Mouse (Mus musculus) lung, embryonic 15.5 days (tissue): ENCODE results near the gene Bsdc1. TPM values are rescaled to one million over a fixed set of nuclear protein-coding genes. Genes with fewer than 3 reads are reported as not detected.
"Not testable (repeated sequence)": the region's sequence is repeated elsewhere in the genome, so short reads cannot be mapped to it uniquely, and the experiment has no call there.

ENCODE experiments used
- ATAC-seq: fragments of 200-750 bp; cut with Nextera tagmentation; 2 replicates; pipeline ENCODE4 v1.8.0; 2017; ENCODE audit warnings: moderate number of reproducible peaks, borderline replicate concordance; ENCODE audit not compliant: low FRiP score, low TSS enrichment; ENCODE audit errors: extremely low read depth
- H3K27ac ChIP-seq: fragments of 300-500 bp; sonication (generic); 2 replicates; pipeline ENCODE4 v1.5.1; 2015; ENCODE audit warnings: moderate library complexity, mild to moderate bottlenecking, inconsistent platforms
- H3K27me3 ChIP-seq: fragments of 300-500 bp; sonication (generic); 2 replicates; pipeline ENCODE4 v1.6.1; 2015; ENCODE audit warnings: inconsistent platforms
- H3K36me3 ChIP-seq: fragments of 300-500 bp; sonication (generic); 2 replicates; pipeline ENCODE4 v1.6.1; 2015; ENCODE audit warnings: inconsistent platforms
- H3K4me1 ChIP-seq: fragments of 300-500 bp; sonication (generic); 2 replicates; pipeline ENCODE4 v1.6.1; 2015; ENCODE audit warnings: inconsistent platforms
- H3K4me2 ChIP-seq: fragments of 300-500 bp; sonication (generic); 2 replicates; pipeline ENCODE4 v1.6.1; 2015; ENCODE audit warnings: inconsistent platforms, mild to moderate bottlenecking, moderate library complexity
- H3K4me3 ChIP-seq: fragments of 300-500 bp; sonication (generic); 2 replicates; pipeline ENCODE4 v1.5.1; 2015; ENCODE audit warnings: mild to moderate bottlenecking, inconsistent platforms
- H3K9ac ChIP-seq: fragments of 300-500 bp; sonication (generic); 2 replicates; pipeline ENCODE4 v1.6.1; 2015; ENCODE audit warnings: inconsistent platforms
- H3K9me3 ChIP-seq: fragments of 300-500 bp; sonication (generic); 2 replicates; pipeline ENCODE4 v1.6.1; 2016; ENCODE audit warnings: inconsistent platforms
- WGBS: fragments of 180-500 bp; shearing (Covaris S2); methylation state at CpG from one replicate; pipeline ENCODE4 v1.1.7; 2015; 5-methylcytosine and 5-hydroxymethylcytosine counted together
- polyA plus RNA-seq: library from polyadenylated mRNA; unstranded; fragments of >200 nt; fragmentation: Nextera tagmentation; extraction: Ambion mirVana; gene quantifications from 2 replicates; pipeline ENCODE4 v1.2.1, GENCODE M21; 2015

Gene Bsdc1
- polyA plus RNA-seq, 1 experiment from 2014 or later: 24.2 TPM

GRCm38 (mm10) chr4:129455265-129455664, 6.1 kb upstream of the Bsdc1 start:
- no peak overlapping the region for H3K4me2 ChIP-seq
- no peak overlapping the region for H3K9ac ChIP-seq
- H3K27ac ChIP-seq: no peak overlapping the region
- H3K4me3 ChIP-seq: no peak overlapping the region
- ATAC-seq: peak; percentile 77
- no peaks in the 10 kb centered on the region for H3K27me3 ChIP-seq
- H3K4me1 ChIP-seq: no peaks in the 10 kb centered on the region
- H3K9me3 ChIP-seq: no peaks in the 10 kb centered on the region
- H3K36me3 ChIP-seq: no peaks in the 10 kb centered on the region
- 3% methylated on average over 5 of the region's 5 CpGs for WGBS

- no peak overlapping the region for H3K4me2 ChIP-seq
- no peaks in the 10 kb centered on the region for H3K9me3 ChIP-seq
- no peaks in the 10 kb centered on the region for H3K27me3 ChIP-seq
- no peak overlapping the region for H3K27ac ChIP-seq
- no peak for ATAC-seq
- 55% methylated on average over 5 of the region's 5 CpGs for WGBS
- H3K4me1 ChIP-seq: no peaks in the 10 kb centered on the region
- H3K4me3 ChIP-seq: no peak overlapping the region
- no peaks in the 10 kb centered on the region for H3K36me3 ChIP-seq
- no peak overlapping the region for H3K9ac ChIP-seq
Observed at GRCm38 (mm10) chr4:129456126-129456525, 5.3 kb upstream of the Bsdc1 start.

GRCm38 (mm10) chr4:129457311-129457710, 4.1 kb upstream of the Bsdc1 start:
- not testable (repeated sequence) for ATAC-seq, H3K4me3 ChIP-seq, H3K9me3 ChIP-seq, H3K4me2 ChIP-seq, H3K27ac ChIP-seq, H3K9ac ChIP-seq, H3K4me1 ChIP-seq, H3K27me3 ChIP-seq, H3K36me3 ChIP-seq
- WGBS: 72% methylated on average over 2 of the region's 2 CpGs

GRCm38 (mm10) chr4:129459726-129460125, 1.7 kb upstream of the Bsdc1 start:
- Histone ChIP-seq H3K27me3 (no peaks in the 10 kb centered on the region), H3K27ac (no peak overlapping the region), H3K4me2 (no peak overlapping the region), H3K9me3 (no peaks in the 10 kb centered on the region), H3K4me3 (no peak overlapping the region), H3K4me1 (peaks cover 10% of the 10 kb centered on the region), H3K36me3 (no peaks in the 10 kb centered on the region), H3K9ac (no peak overlapping the region)
- ATAC-seq: no peak
- 91% methylated on average over 3 of the region's 3 CpGs for WGBS

GRCm38 (mm10) chr4:129460827-129461182, 576 bp upstream of the Bsdc1 start:
- H3K9ac ChIP-seq: peak overlapping the region; percentile 49
- 0% methylated on average over 4 of the region's 4 CpGs for WGBS
- peak overlapping the region; percentile 82 for H3K4me3 ChIP-seq
- no peaks in the 10 kb centered on the region for H3K27me3 ChIP-seq
- peak overlapping the region; percentile 85 for H3K27ac ChIP-seq
- H3K36me3 ChIP-seq: peaks cover 10% of the 10 kb centered on the region; the same call in 1 of the 2 replicates
- no peak for ATAC-seq
- H3K9me3 ChIP-seq: no peaks in the 10 kb centered on the region
- H3K4me1 ChIP-seq: peaks cover 10% of the 10 kb centered on the region
- peak overlapping the region; percentile 61 for H3K4me2 ChIP-seq

- Histone ChIP-seq H3K4me1 (peaks cover 10% of the 10 kb centered on the region), H3K4me2 (peak overlapping the region; percentile 77), H3K4me3 (peak overlapping the region; percentile 82), H3K36me3 (peaks cover 23% of the 10 kb centered on the region; the same call in 1 of the 2 replicates), H3K27me3 (no peaks in the 10 kb centered on the region), H3K27ac (no peak overlapping the region), H3K9ac (peak overlapping the region; percentile 68), H3K9me3 (no peaks in the 10 kb centered on the region)
- no peak for ATAC-seq
- WGBS: 39% methylated on average over 3 of the region's 3 CpGs
Observed at GRCm38 (mm10) chr4:129462118-129462517, 737 bp downstream of the Bsdc1 start.

GRCm38 (mm10) chr4:129463097-129464059, 2.0 kb downstream of the Bsdc1 start:
- Histone ChIP-seq H3K27ac (no peak overlapping the region), H3K27me3 (no peaks in the 10 kb centered on the region), H3K4me1 (peaks cover 10% of the 10 kb centered on the region), H3K4me2 (no peak overlapping the region), H3K36me3 (peaks cover 36% of the 10 kb centered on the region; the same call in 1 of the 2 replicates), H3K9me3 (no peaks in the 10 kb centered on the region), H3K4me3 (no peak overlapping the region), H3K9ac (no peak overlapping the region)
- 86% methylated on average over 24 of the region's 24 CpGs for WGBS
- ATAC-seq: no peak

- H3K27ac ChIP-seq: no peak overlapping the region
- no peaks in the 10 kb centered on the region for H3K27me3 ChIP-seq
- H3K4me3 ChIP-seq: no peak overlapping the region
Observed at GRCm38 (mm10) chr4:129464286-129464815, 3.0 kb downstream of the Bsdc1 start.

GRCm38 (mm10) chr4:129476047-129476446, 14.7 kb downstream of the Bsdc1 start:
- no peak for ATAC-seq

More at GRCm38 (mm10) chr4:129464286-129464815, 3.0 kb downstream of the Bsdc1 start:
- Histone ChIP-seq H3K9ac (no peak overlapping the region), H3K4me2 (no peak overlapping the region), H3K4me1 (peaks cover 10% of the 10 kb centered on the region), H3K9me3 (no peaks in the 10 kb centered on the region), H3K36me3 (peaks cover 44% of the 10 kb centered on the region)
- no peak for ATAC-seq
- 82% methylated on average over 4 of the region's 4 CpGs for WGBS

GRCm38 (mm10) chr4:129479863-129480262, 18.5 kb downstream of the Bsdc1 start:
- Histone ChIP-seq H3K4me2 (no peak overlapping the region), H3K36me3 (peaks cover 57% of the 10 kb centered on the region), H3K9ac (no peak overlapping the region), H3K4me3 (no peak overlapping the region), H3K4me1 (no peaks in the 10 kb centered on the region), H3K27ac (no peak overlapping the region), H3K9me3 (no peaks in the 10 kb centered on the region), H3K27me3 (no peaks in the 10 kb centered on the region)
- WGBS: 84% methylated on average over 3 of the region's 3 CpGs
- ATAC-seq: no peak

More at GRCm38 (mm10) chr4:129476047-129476446, 14.7 kb downstream of the Bsdc1 start:
- H3K9me3 ChIP-seq: no peaks in the 10 kb centered on the region
- H3K9ac ChIP-seq: no peak overlapping the region
- H3K27ac ChIP-seq: no peak overlapping the region
- H3K4me3 ChIP-seq: no peak overlapping the region
- 87% methylated on average over 11 of the region's 11 CpGs for WGBS
- peaks cover 65% of the 10 kb centered on the region for H3K36me3 ChIP-seq
- H3K27me3 ChIP-seq: no peaks in the 10 kb centered on the region
- H3K4me2 ChIP-seq: no peak overlapping the region
- no peaks in the 10 kb centered on the region for H3K4me1 ChIP-seq

- H3K9ac ChIP-seq: no peak overlapping the region
- H3K4me3 ChIP-seq: no peak overlapping the region
- 77% methylated on average over 1 of the region's 1 CpGs for WGBS
- no peak overlapping the region for H3K4me2 ChIP-seq
- no peaks in the 10 kb centered on the region for H3K4me1 ChIP-seq
- H3K36me3 ChIP-seq: peaks cover 59% of the 10 kb centered on the region
- no peaks in the 10 kb centered on the region for H3K27me3 ChIP-seq
- H3K27ac ChIP-seq: no peak overlapping the region
- H3K9me3 ChIP-seq: no peaks in the 10 kb centered on the region
- ATAC-seq: no peak
Observed at GRCm38 (mm10) chr4:129481090-129481489, 19.7 kb downstream of the Bsdc1 start.
